Mouse (Mus musculus) mouse embryonic stem cell (cell line): ENCODE measurements at regions not wholly inside any gene's neighbourhood (a gene's known extent, or its start where the extent isn't known, plus 50 kb on each side); places are given as distances from the start of the nearest gene placed in this dataset.

Experiments used
- in situ Hi-C, 2 experiments: fragments of 300-500 bp; cut with MboI; formaldehyde crosslinking; loops; 1 replicate in 1 of 2; 3 replicates in 1 of 2; pipeline ENCODE4 v1.14.3; 2019 to 2020; ENCODE audit warnings: low sequenced_read_pairs in 2 of 2, low pct_unique_long_range_greater_than_20kb in 1 of 2, mixed read lengths in 1 of 2; ENCODE audit not compliant: unreplicated experiment in 1 of 2

DNA sequence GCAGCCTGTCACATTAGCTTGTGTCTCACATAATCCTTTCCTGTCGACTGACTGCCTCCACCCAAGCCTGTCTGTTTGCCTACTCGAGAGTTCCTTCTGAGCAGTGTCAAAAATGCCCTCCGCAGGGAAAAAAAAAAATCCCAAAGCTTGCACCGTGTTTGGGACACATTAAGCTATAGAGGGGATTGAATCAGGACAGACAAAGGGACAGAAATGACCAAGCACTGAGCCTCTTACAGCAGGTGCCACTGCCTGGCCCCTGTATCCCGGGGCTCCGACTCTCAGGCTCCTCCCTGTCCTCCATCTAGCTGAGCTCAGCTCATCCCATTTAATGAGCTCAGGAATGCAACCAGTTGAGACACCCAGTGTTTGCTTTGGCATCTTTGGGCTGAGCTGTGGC, 69.1 kb upstream of the Ankrd34c start:
- in situ Hi-C loops: no loop called here

DNA sequence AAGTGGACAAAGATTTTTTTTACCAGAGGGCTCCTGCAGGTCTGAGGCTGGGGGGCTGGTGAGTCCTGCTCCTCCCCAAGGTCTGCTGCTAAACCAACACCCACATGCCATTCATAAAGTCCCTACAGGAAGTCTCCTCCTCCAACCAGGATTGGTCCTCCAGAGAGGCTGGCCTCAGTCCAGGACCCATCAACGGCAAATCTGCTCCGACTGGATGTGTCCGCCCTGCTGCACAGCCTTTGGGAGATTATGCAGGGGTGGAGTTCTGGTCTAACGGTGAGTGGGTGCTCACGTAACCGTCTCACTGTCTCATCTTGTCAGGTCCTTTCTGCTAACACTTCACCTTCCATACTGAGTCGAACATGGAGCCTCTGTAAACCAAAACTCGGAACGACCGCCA, 64.4 kb upstream of the Ankrd34c start:
- in situ Hi-C loops: no loop called here

GRCm38 (mm10) chr9:89793018-89793417, 54.7 kb upstream of the Ankrd34c start:
- in situ Hi-C loops: no loop called here

DNA sequence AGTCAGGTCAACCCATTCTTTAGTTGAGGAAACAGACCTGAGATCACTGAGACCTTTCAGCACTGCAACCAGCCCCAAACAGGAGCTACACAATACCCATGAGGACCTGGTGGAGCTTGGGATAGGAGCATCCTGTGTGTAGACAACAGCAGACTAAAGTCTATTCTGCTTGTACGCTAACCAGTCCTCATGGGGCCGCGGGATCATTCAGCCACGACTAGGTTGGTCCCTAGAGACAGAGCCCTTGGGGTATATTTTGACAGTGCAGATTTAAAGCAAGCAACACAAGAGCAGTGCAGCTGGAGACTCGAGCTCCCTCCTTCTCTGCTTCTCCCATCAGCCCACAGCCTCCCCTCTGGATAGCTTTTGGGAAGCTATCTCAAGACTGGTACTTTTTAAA, 51.7 kb upstream of the Ankrd34c start:
- in situ Hi-C loops: no loop called here

- in situ Hi-C loops: no loop called here
Measured at GRCm38 (mm10) chr9:89788651-89789050, 50.4 kb upstream of the Ankrd34c start.
